ENCODE assay signal across 16 mouse cellular contexts in genomic region chr12:77179138-77179537, GRCm38 (mm10).
"Had no signal": no experiment of that assay in that cellular context is flagged by ENCODE, and none has a peak within 500 bp of the region (broad histone marks: within the 10 kb centered on the region; RNA-seq: fewer than 3 reads in every experiment).

No protein-coding gene starts in this region.

- H3K27ac ChIP-seq: liver, embryonic 12.5 days; liver, embryonic 14.5 days; midbrain, embryonic 13.5 days; midbrain, embryonic 15.5 days; neural tube, embryonic 12.5 days had no signal

- ATAC-seq: liver, embryonic 12.5 days; midbrain, embryonic 13.5 days; midbrain, embryonic 15.5 days had no signal

- H3K36me3 ChIP-seq: liver, embryonic 12.5 days; midbrain, embryonic 13.5 days; midbrain, embryonic 15.5 days; neural tube, embryonic 12.5 days had no signal

- DNase-seq: lung, adult 18-20 months; lung, embryonic 14.5 days; lung, postnatal 10 days; lung, postnatal 4 days; right cerebral cortex, postnatal 14 days; spleen, adult 18-20 months; thymus, adult 18-20 months; thymus, postnatal 14 days; thymus, postnatal 4 days had no signal

- H3K4me1 ChIP-seq: neural tube, embryonic 12.5 days had no signal

- H3K4me3 ChIP-seq: liver, embryonic 12.5 days; midbrain, embryonic 13.5 days; midbrain, embryonic 15.5 days; neural tube, embryonic 12.5 days had no signal

- H3K9ac ChIP-seq: liver, embryonic 12.5 days; liver, embryonic 14.5 days; lung, embryonic 14.5 days; midbrain, embryonic 13.5 days; midbrain, embryonic 15.5 days; neural tube, embryonic 12.5 days had no signal

- H3K27me3 ChIP-seq: liver, embryonic 12.5 days; megakaryocyte, embryonic 14.5 days; midbrain, embryonic 13.5 days; midbrain, embryonic 15.5 days; neural tube, embryonic 12.5 days had no signal

- H3K4me2 ChIP-seq: lung, embryonic 14.5 days; midbrain, embryonic 11.5 days; midbrain, embryonic 13.5 days; midbrain, embryonic 15.5 days; neural tube, embryonic 12.5 days had no signal

- H3K9me3 ChIP-seq: liver, embryonic 12.5 days; megakaryocyte, embryonic 14.5 days; midbrain, embryonic 13.5 days; midbrain, embryonic 15.5 days; neural tube, embryonic 12.5 days had no signal
